Mouse (Mus musculus) retina, postnatal 1 day (tissue): Measurements from ENCODE around the gene Slc5a3.
A peak's percentile ranks its signal among the peaks of the same experiment; 100 is the strongest.

ENCODE experiments used
- DNase-seq: peaks from one replicate; pipeline ENCODE4 v3.0.0-alpha.2; 2012

Gene Slc5a3

GRCm38 (mm10) chr16:92057852-92058643, at the start of gene Slc5a3, which contains the start of the genes Mrps6 and Gm49711:
Slc5a3 (plus strand) TSS chr16:92058322.
Mrps6 (plus strand) TSS chr16:92058270.
Gm49711 (plus strand) TSS chr16:92058316.
- peak; percentile 91 for DNase-seq

GRCm38 (mm10) chr16:92009586-92009985, 48.5 kb upstream of the Slc5a3 start:
- DNase-seq = no peak

- DNase-seq = no peak
These were observed 41.3 kb upstream of the Slc5a3 start for GRCm38 (mm10) chr16:92016792-92017191.

DNA sequence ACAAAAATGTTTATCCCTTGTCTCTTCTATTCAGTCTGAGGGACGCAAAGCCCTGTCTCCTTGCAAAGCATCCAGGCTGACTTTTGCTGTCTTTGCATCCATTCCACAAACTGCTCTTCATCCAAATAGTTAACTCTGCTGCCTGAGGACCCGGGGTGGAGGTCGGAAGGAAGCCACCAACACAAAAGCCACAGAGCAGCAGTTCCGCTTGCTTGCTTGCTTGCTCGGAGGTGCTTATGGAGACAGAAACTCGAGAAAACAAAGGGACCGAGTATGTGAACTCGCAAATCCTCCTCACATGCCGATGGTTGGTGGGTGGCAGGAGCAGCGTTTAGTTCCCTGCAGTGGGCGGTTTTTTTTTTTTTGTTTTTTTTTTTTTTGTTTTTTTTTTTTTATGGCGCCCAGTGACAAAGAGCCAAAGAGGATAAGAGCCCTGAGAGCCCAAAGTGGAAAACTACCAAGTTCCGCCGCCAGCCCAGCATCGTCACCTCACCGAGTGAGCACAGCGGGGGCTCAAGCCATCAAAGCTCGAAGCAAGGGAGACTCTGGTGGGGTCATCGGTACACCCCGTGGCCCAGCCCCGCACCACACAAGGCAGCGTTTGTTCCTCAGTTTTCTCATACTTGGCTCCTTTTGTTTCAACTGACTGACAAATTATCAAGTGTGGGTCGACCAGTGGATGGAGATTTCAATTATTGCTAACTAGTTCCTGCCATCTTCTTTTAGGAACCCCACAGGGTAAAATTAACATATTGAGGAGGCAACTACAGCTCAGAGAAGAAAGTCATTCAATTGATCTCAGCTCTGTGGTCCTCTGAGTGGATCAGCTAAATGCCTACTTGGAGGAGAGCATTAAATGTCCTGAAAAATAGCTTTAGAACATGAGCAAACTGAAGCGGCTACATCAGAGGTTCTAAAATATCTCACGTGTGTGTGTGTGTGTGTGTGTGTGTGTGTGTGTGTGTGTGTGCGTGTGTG, 38.7 kb upstream of the Slc5a3 start:
- peak; percentile 84 for DNase-seq

GRCm38 (mm10) chr16:92021656-92022400, 36.3 kb upstream of the Slc5a3 start:
- DNase-seq = no peak

DNA sequence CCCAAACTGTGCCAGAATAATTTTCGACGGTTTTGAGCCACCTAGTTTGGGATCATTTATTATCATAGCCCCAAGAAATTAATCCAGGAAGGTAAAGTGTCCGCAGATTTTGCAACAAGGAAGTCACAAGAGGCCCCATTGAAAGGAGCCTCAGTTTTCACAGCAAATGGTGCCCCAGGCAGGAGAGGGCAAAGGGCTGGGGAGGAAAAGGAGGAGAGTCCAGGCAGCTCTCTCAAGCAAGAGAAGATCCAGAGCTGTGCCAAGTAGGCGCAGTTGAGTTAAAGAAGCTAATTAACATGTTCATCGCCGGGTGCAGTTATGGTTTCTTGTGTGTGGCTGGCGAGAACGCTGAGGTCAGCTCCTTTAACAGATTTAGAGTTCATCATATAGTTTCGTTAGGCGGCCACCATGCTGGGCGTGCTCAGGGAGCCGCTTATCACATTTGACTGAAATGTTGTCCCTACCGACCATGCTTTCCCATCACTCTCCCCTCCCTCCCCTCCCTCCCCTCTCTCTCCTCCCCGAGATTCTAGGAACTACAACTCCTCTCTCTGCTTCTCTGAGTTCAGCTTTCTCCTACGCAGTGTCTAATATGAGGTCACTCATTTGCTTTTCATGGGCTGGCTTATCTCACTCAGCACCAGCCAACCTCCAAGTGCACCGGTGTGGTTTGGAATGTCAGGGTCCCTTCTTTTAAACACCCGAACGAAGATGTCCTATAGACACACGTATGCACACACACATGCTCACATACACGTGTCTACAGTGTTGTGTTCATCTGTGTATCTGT, 35.4 kb upstream of the Slc5a3 start:
- DNase-seq = peak; percentile 23

DNA sequence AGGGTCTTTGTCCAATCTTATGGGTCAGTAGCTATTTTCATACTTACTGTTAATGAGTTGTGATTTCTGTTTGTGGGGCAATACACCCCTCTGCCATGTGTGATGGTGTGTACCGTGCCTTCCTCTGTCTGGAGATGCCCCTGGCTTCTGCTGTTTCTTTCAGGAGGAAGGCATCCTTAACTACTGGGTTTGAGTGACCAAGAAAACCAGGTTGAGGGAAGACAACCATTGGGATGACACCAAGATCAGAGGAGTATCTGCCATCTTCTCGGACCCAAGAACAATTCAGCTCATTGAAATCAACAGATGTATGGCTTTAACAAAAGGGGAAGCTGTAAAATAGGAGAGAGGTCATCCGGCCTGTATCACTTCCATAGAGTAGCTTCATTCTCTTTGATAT, 24.8 kb upstream of the Slc5a3 start:
- no peak for DNase-seq

DNA sequence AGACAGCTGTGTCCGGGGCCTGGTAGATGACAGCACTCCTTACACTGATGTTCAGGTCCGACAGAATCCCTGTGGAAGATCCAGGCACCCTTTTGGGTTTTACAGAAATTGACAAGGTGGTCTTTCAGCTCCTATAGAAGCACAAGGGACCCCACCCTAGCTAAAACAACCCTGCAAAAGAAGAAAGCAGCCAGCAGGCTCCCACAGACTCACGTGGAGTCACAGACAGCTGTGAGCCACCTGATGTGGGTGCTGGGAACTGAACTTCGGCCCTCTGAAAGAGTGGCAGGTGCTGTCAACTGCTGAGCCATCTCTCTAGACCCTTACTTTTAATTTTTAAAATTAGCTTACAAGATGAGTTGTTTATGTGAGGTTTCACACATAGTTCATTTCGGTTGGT, 23.4 kb upstream of the Slc5a3 start:
- no peak for DNase-seq

DNA sequence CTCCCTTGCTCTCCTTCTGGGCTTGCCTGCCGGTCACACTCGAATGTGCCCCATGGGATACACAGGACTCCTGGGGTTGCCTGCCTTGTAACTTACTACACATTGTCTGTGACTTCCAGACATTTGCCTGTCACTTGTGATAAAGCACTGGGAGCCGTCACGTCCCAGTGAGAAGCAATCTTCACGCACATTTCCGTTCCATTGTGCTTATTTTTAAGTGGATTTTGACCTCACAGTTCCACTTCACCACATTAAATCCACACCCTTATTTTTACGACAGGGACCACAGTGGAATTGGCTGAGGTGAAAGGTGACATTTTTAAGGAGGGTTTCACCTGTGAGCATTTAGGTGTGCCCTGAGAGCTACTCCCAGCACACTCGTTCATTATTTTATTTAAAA, 21.4 kb upstream of the Slc5a3 start:
- no peak for DNase-seq

DNA sequence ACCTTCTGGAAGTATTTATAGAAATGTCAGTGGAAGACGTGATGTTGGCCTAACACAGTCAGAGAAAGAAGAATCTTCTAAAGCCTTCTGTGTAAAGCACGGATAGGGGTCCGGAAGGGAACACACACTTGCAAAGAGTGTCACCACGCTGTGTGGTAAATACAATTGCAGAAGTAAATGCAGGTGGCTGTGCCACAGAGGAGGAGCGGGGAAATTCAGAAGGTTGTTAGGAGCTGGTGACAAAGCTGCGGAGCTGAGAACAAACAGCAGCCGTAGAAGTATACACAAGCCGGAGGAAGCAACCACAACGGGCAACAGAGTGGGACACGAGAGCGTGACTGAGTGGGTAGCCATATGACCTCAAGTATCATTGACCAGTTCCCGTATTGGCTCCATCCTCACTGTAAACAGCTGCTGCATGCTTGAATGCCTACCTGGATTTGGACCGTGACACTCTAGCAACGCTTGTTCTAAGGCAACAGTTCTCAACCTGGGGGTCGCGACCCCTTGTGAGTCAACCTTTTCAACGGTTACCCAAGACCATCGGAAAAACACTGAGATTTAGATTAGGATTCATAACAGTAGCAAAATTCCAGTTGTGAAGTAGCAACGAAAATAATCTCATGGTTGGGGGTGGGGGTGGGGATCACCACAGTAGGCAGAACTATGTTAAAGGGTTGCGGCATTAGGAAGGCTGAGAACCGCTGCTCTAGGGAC, 20.1 kb upstream of the Slc5a3 start:
- no peak for DNase-seq

DNA sequence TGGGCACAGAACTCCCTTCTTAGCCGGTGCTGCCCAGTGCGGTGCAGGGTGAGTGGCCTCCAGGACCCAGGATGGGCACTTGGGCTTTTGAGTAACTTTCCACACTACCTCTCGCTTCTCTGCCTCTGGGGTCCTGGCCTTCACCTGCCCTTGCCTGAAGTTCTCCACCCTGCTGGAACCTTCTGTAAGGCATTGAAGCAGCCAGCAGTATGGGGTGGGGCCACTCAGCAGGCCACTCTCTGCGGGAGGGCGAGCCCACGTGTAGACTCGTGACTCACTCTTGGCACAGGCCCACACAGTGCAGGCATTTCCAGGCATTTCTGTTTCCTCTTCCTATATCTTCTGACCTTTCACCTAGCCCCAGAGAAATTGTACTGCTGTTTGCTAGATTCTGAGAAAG, 18.7 kb upstream of the Slc5a3 start:
- no peak for DNase-seq

- no peak for DNase-seq
These were observed 18.2 kb upstream of the Slc5a3 start for GRCm38 (mm10) chr16:92039966-92040365.

GRCm38 (mm10) chr16:92051777-92052310, 6.3 kb upstream of the Slc5a3 start:
- DNase-seq = no peak

DNA sequence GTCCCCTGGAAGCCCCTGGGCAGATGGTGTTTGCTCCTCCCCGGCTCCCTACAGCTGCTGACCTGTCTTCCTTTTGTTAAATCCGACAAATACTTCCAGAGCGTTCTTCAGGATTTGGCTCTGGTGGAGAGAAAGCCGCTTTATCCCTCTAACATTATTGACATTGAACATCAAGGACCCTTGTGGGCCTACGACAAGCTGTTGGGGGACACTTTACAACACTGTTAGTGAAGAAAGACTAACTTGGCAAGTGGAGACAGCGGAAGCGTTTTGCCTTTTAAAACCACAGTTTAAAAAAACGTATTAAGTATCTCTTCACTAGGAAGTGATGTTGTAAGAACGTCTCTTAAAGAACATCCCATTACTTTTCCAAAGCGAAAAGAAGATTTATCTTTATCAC, 5.6 kb upstream of the Slc5a3 start:
- DNase-seq = no peak

GRCm38 (mm10) chr16:92056711-92057110, 1.4 kb upstream of the Slc5a3 start:
- no peak for DNase-seq

GRCm38 (mm10) chr16:92057456-92057851, 668 bp upstream of the Slc5a3 start:
- no peak for DNase-seq

DNA sequence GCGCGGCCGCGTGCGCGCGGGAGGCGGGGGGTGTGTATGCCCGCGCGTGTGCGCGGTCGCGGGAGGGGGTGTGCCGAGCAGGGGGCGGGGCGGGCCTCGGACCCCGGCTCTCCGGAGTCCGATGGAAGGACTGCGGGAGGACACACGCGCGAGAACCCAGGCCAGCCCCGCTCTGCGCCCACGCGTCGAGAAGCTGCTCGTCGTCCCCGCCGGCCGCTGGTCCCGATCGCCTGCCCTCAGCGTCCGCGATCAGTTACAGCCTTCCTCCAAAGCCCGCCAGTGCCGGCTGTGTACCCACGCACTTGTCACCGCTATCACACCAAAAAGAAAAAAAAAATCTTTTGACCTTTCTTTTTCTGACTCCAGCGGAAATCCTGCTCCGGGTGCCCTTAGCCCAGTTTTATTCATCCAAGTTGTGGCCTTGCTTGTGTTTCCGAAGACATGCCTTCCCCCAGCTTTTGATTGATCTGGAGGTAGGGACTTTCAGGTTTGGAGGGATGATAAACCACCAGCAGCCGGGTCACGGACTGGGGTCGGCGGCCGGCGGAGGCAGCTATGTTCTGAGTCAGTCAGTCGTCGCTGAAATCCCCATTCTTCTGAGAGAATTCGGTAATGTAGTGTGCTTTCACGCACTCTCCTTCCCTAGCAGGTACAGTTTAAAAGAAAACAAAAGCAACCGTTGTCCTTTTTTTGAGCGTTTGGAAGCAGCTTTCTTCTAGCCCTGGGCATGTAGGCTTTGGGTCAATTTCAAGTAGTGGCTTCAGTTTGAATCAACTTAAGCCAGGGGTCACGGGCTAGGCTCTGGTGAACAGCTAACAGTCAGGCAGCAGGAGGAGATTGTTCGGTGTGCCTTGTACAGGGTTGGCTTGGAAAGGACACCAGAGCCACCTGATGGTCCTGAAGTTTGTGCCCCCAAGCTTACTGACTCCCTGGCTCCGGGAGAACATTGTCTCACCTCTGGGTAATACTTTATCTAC, 810 bp downstream of the Slc5a3 start:
- peak; percentile 12 for DNase-seq

DNA sequence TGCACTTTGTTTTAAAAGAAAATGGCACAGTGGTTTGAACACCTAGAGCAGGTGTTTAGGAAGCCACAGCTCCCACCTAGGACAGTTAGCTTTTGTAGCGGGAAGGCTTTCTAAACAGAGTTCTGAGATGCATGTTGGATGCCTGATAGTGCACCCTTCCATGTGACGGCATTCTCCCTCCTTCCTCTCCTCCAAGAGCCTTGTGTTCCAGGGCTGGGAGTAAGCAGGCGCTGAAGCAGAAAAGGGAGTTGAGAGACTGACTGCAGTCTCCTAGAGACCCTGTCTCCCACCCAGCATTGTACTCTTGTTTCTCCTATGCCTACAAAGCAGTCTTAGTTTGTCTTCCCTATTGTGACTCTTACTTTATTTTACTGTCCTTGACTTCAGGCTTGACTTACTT, 2.1 kb downstream of the Slc5a3 start:
- no peak for DNase-seq

- DNase-seq = no peak
These were observed 3.5 kb downstream of the Slc5a3 start for GRCm38 (mm10) chr16:92061586-92061985.

GRCm38 (mm10) chr16:92062832-92063231, 4.7 kb downstream of the Slc5a3 start:
- DNase-seq = no peak
